Mouse (Mus musculus) adrenal gland, adult 18-20 months (tissue): ENCODE measurements at regions not wholly inside any gene's neighbourhood (a gene's known extent, or its start where the extent isn't known, plus 50 kb on each side); places are given as distances from the start of the nearest gene placed in this dataset.
A peak's percentile ranks its signal among the peaks of the same experiment; 100 is the strongest.
"Not testable (repeated sequence)": the region's sequence is repeated elsewhere in the genome, so short reads cannot be mapped to it uniquely, and the experiment has no call there.

Source experiments
- DNase-seq, 2 experiments: peaks; one replicate each; pipeline ENCODE4 v3.0.0; 2021 to 2022; ENCODE audit warnings: low spot score in 2 of 2

DNA sequence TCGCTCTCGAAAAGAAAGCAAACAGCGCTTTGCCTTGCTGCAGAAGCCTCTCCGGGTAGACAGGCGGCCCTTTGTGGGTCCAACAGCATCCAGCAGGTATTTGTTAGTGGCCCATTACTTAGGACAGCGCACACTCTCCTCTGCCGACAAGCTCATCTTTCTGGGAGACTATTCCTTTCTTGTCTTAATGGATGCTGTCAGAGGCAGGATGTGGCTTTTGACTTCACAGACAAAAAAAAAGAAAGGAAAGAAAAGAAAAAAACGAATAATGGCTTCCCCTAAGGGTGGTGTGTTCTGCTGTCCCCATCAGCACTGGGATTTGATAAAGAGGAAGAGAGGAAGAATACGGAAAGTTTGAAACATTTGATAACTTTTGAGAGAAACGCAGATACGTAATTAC, 94.7 kb upstream of the Jarid2 start:
- no peak for DNase-seq

DNA sequence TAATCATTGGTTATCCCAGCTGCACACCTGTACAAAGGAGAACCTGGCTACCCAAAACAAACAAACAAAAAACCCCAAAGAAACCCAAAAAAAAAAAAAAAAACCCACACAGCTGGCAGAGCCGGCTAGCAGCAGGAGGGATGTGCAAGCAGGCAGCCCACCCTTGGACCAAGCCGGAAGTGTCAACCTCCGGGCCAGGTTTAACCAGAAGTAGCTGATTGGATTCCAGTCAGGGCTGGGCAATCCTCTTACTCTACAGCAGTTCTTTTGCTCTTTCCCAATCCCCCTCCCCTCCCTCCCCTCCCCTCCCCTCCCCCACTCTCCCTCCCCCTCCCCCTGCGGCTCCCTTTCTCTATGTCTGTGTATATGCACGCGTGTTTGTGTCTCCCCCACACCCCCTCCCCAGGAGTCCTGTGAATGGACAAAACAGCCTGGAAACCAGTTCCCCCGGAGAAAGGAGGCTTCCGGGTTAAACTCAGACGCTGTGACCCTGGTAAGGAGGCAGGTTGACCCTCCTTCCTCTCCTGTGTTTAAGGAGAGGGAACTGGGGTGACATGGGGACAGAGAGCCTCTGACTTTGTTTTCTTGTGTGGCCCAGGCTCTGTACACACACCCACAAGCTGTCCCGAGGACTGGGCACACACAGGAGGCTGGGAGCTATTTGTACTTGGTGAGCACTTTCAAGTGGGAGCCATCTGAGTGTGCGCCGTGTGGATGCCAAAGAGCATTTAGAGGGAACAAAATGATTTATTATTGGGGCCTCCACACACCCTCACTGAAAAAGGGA, 93.9 kb upstream of the Jarid2 start:
- no peak for DNase-seq

DNA sequence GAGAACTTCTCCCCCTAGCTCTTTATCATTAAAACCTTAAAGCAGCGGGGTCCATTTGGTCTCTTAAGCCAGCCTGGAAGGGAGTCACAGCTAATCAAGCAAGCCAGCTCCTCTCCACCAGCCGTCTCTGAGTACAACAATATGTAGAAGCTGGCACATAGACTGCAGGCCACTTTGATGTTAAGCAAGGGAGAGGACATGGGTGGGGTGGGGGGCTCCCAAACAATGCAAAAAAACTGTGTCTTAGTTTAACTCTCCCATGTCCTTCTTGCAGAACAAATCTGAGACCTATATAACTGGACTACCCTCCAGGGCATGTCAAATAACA, 93.3 kb upstream of the Jarid2 start:
- DNase-seq: no peak

DNA sequence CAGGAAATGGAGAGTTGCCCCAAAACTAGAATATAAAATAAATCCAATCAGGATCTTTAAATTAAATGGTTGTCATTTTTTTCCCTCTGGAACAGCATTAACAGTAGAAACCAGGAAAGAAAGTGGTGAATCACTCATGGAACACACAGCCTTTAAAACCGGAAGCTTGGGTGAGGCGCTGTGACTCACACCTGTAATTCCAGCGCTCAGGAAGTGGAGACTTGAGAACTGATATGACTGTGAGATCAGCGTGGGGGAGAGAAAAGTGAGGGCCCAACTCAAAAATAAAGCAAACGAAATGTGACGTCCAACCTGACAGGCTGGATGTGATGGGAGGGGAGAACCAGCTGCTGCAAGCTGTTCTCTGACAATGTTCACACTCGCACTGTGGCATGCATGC, 86.9 kb upstream of the Jarid2 start:
- DNase-seq: no peak

DNA sequence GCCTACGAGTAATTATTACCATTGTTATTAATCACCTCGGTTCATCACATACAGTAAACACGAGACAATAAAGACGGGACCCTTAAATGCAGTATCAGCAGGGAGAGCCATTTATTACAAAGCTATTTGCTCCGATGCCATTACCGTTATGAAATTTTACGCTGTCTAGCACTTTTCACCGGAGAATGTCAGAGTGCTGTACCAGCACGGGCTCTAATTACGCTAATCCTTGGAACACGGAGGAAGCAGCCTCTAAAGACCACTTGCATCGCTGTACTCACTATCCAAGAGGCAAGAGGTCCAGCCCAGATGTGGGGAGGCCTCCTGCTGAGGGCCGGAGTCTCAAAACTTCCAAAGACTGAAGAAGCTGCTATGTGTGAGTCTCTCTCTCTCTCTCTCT, 79.2 kb upstream of the Jarid2 start:
- no peak for DNase-seq

DNA sequence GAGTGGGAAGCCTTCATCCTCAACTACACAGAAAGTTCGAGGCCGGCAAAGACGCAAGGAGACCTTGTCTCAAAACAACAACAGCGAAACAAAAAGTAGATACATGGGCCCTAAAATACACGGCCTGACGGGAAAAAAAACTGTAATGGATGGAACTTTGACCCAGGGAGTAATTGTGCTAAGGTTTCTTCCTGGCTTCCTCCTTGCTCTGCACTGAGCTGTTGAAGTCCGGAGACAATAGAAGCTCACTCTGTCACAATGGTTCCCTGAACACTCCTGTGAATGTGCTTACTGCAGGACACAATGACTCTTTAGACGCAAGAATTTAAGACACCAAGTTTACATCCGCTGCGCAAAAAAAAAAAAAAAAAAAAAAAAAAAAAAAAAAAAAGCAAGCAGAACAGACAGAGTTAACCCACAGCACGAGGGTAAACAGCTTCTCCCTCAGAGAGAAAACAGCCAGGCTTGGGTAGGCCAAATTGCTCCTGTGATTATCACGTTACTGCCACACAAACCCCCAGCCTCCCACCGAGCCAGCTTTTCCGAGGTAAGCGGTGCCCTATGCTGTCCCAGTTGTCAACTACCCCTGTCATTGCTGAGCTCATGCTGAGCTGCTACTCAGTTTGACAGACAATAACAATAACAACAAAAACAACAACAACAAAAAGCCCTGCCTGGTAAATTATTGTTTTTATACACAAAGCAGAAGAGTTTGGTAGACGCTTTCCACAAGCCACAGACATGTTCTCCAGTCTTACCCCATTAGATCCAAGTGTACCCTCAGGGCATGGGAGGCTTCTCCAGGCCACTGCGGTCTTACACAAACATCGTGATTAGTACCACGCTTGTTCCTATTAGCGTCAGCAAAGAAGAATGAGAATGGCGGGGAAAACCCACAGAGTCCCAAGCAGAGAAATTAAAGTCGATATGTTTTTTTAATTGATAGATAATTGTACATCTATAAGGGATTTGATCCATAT, 77.7 kb upstream of the Jarid2 start:
- DNase-seq: no peak

DNA sequence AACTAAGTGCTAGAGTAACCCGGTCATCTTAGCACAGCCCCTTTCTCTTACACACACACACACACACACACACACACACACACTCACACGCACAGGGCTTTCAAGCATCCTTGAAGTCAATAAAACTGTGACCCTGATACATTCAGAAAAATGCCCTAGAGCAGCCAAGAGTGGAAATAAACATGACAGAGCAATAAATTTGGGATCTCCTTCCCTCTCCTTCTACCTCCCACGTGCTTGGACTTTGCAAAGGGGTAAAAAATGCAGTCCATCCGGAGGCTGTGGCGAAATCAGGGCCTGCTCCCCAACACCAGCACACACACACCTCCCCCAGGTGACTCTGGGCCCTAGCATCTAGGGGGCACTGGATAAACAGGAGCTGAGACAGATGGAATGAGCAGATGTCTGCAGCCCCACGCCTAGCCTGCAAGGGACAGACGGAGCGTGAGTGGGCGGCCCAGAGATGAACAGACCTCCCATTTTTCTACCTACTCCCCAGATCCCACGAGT, 71.3 kb upstream of the Jarid2 start:
- DNase-seq: no peak

DNA sequence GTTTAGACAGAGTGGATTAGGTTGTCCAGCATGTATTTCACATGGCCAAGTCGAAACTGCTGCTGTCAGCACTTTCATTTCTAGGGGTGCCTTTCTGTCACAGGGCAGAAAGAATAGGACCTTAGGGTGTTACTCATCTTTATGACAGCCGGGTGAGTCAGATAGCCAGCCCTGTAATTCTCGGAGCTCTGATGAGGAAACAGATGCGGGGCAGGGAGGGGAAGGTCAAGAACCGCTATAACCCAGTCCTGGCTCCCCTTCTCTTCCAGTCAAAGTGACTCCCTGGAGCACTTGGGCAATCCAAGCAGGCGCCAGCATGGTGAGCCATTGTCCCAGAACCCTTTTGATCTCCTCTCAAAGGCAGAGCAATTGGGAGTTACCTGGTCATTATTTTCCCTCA, 69.4 kb upstream of the Jarid2 start:
- peak in 1 of 2 experiments; percentile 38 for DNase-seq

DNA sequence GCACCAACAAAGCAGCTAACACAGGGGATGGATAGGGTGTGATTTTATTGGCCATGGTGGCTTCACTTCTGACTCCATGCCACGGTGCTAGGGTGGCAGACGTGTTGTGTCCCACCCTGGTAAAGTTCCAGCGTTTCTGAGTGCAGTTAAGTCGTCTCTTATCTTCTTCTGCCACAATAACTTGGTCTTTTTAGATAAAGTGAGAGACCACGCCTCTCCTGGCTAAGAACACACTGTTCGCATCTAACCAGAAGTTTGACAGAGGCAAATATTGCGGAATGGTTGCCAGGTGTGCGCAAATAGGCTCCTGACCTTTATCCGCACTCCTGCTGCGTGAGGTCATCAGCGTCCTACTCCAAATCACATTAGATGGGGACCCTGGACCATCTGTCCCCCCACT, 66.2 kb upstream of the Jarid2 start:
- no peak for DNase-seq

DNA sequence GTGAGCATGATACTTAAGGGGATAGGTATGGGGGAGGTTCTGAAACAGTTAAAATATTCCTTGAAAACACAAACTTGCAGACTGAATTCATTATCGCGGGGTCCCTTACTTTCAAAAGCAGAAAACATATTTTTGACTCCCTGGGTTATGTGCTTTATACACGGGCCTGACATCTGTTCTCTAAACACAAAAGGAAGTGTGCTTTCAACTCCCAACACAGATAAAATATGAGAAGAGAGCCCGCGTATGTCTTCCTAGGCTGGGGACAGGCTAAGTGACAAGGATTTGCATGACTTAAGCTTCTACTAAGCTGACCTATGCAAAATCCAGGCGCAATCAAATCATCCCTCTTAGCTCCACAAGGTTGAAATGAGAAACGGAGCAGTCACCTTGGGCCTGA, 65.5 kb upstream of the Jarid2 start:
- DNase-seq: no peak

DNA sequence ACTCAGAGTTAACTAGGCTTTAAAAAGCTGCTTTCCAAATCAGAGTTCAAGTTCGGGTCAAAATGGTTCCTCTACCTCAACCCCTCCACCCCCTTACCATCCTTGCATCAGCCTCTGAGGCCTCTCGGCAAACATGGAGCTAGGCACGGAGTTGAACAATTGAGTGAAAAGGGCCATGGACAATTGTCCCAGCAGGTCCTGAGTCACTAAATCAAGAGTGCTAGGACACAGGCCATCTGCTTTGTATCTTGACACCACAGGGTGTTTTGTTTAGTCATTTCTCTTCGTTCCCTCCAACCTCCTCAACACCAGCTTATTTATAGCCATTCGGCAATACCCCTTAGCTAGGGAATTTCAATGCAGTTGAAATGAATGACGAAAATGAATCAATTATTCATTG, 59.5 kb upstream of the Jarid2 start:
- DNase-seq: no peak

DNA sequence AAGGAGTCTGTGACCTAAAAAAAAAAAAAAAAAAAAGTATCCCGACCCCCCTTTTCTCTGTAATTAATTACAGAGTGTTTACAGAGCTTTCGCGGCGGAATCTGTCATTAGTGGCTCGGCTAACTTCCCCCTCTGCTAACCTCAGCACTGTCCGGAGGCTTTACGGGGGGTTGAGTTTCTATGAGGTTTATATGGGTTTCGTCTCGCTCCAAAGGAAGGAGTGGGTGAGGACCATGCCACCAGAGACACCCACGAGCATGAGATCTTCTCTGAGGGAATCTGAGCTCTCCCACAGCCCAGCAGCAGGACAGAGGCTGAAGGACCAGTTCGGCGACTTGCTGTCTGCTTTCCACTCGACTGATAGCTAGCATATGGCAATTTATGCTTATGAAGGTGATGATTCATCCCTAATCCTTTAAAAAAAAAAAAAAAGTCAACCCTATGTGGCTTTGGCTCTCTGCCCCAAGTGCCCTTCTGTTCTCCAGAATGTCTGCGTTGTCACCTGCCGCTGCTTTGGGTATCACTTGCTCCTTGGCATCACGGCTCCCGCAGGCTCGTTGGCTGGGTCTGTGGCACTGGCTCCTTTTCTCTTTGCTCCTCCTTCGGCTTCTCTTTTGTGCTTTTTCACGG, 55.8 kb upstream of the Jarid2 start:
- no peak for DNase-seq

DNA sequence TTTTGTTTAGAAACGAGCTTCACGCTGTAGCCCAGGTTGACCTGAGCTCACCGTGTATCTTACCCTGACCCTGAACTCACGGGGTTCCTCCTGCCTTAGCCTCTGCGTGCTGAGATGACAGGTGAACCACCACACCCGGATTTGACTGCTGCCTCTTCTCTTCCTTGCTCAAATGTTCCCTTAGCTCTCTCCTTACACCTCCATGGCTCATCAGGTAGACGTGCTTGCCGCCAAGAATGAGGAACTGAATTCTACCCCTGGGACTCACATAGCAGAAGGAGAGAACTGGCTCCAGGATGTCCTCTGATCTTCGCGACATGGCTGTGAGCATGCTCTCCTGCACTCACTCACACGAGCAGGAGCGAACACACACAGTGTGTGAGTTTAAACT, 55.3 kb upstream of the Jarid2 start:
- no peak for DNase-seq

DNA sequence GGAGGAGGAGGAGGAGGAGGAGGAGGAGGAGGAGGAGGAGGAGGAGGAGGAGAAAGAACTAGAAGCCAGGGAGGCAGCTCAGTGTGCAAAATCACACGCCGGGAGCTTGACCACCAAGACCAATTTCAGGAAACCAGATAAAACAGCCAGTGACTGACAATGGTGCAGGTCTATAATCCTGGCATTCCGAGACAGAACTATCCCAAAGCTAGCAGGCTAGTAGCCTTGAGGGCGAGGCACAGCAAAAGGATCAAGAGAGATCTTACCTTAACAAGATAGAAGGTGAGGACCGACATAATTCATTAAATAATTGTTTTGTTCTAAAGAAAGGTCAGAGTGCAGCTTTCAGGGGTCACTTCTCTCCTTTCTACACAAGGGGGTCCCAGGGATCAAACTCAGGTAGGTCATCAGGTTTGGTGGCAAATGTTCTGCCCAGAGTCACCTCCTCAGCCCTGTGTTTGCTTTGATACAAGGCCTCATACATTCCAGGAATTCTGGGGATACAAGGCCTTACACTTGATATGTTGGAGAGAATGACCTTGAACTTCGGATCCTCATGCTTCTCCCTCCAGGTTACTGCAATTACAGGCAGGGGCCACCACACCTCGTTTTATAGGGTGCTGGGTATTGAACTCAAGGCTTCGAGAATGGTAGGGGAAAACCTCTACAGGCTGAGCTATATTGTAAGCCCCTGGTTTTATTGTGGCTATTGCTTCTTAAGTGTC, 54.2 kb upstream of the Jarid2 start:
- no peak for DNase-seq

DNA sequence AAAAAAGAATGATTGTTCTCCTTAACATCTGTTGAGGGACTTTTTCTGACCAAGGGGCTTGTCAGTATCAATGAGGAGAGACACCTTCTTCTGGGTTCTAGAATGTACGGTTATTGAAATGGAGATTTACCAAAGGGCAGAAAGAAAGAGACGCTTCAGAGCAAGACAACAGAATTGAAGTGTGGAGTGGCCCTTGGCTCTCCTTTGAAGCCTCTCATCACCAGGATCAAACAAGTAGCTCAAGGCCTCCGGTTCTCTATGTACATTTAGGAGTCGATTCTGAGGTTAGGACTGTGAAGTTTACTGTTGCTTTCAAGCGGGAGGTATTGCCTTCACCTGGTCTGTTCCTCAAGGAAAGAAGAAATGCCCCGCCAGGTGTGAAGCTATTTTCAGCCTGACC, 53.2 kb upstream of the Jarid2 start:
- no peak for DNase-seq

DNA sequence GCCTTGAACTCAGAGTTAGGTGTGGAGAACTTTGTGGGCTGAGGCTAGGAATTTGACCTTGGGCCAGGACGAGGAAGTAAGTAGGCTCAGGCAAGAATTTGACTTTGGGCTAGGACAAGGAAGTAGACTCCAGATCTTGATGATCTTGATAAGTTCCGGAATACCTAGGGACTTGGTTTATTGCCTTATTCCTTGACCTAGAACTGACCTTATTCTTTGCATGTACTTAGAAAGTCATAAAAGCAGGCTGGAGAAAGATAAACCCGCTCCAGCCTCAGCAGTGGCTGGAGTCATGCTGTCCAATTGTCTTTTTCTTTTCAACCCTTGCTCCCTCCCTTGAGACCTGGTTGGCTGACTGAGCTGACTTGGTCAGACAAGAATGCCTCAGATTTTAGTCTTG, 51.2 kb upstream of the Jarid2 start:
- no peak for DNase-seq

DNA sequence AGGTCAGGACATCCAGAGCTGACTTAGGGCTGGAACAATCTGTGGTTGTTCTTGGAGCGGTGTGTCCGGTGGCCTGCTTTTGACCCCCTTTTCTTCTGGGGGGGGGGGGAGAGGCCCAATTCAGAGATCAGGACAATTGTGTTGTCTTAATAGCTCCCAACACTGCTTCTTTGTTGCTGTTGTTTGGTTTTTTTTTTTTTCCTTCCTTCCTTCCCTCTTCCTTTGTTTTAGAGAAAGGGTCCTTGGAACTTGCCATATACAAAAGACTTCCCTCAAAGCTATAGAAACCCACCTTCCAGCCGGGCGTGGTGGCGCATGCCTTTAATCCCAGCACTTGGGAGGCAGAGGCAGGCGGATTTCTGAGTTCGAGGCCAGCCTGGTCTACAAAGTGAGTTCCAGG, 49.8 kb upstream of the Jarid2 start:
- not testable (repeated sequence) for DNase-seq
